ENCODE assay signal across 11 mouse cellular contexts in genomic region chr11:76429556-76429955, GRCm38 (mm10). TPM values are rescaled to one million over a fixed set of nuclear protein-coding genes. Genes with fewer than 3 reads are reported as not detected.
DNase-seq lines count a peak whose midpoint lies in the region; ATAC-seq lines count a peak whose summit lies in the region.
"Had no signal": no experiment of that assay in that cellular context is flagged by ENCODE, and none has a peak within 500 bp of the region (broad histone marks: within the 10 kb centered on the region; RNA-seq: fewer than 3 reads in every experiment).

No protein-coding gene starts in this region.

- peak overlapping the region; percentile 12; the same call in 1 of the 2 replicates for H3K4me2 ChIP-seq in limb, embryonic 13.5 days (replicated peaks)
- H3K4me2 ChIP-seq: liver, embryonic 11.5 days had no signal

- peaks cover 23% of the 10 kb centered on the region for H3K36me3 ChIP-seq in heart, embryonic 10.5 days
- H3K36me3 ChIP-seq in limb, embryonic 13.5 days: peaks cover 32% of the 10 kb centered on the region

- no peak for ATAC-seq in limb, embryonic 13.5 days (ENCODE audit: low FRiP score, low read depth)

- peak overlapping the region; percentile 84 for H3K27ac ChIP-seq in heart, embryonic 10.5 days
- H3K27ac ChIP-seq in limb, embryonic 13.5 days: peak overlapping the region; percentile 94

- no peak for DNase-seq in heart, embryonic 10.5 days (ENCODE audit: low spot score)
- no peak for DNase-seq in heart, adult 11 months
- DNase-seq in right cerebral cortex, adult 18-20 months: peak; percentile 46
- no peak for DNase-seq in right cerebral cortex, postnatal 14 days
- no peak for DNase-seq in thymus, postnatal 14 days
- DNase-seq in lung, postnatal 4 days: no peak
- no peak for DNase-seq in layer of hippocampus, adult 11-12 months (ENCODE audit: low spot score)
- DNase-seq: kidney, postnatal 25 days had no signal

- no peaks in the 10 kb centered on the region for H3K9me3 ChIP-seq in heart, embryonic 10.5 days
- H3K9me3 ChIP-seq in limb, embryonic 13.5 days: no peaks in the 10 kb centered on the region
- H3K9me3 ChIP-seq: megakaryocyte, embryonic 14.5 days had no signal

- H3K27me3 ChIP-seq in heart, embryonic 10.5 days (ENCODE audit: insufficient read depth, poor library complexity, severe bottlenecking): no peaks in the 10 kb centered on the region
- H3K27me3 ChIP-seq in limb, embryonic 13.5 days: no peaks in the 10 kb centered on the region

- H3K4me1 ChIP-seq in heart, embryonic 10.5 days: peaks cover 66% of the 10 kb centered on the region
- H3K4me1 ChIP-seq in limb, embryonic 13.5 days: peaks cover 60% of the 10 kb centered on the region

- no peak overlapping the region for H3K4me3 ChIP-seq in heart, embryonic 10.5 days
- no peak overlapping the region for H3K4me3 ChIP-seq in limb, embryonic 13.5 days
- H3K4me3 ChIP-seq: megakaryocyte, embryonic 14.5 days had no signal

- peak overlapping the region; percentile 55 for H3K9ac ChIP-seq in limb, embryonic 13.5 days

- 43% methylated on average over 7 of the region's 7 CpGs for WGBS in heart, embryonic 10.5 days
- 26% methylated on average over 7 of the region's 7 CpGs for WGBS in limb, embryonic 13.5 days

RNA-seq across cellular contexts. Expression of gene Timm22, which starts 22.8 kb away (rescaled TPM):
- polyA plus RNA-seq in heart, embryonic 10.5 days (2016; fragmentation: Nextera tagmentation; extraction: Ambion mirVana): 120 and 129 TPM in 2 replicates
- polyA plus RNA-seq in limb, embryonic 13.5 days (2015; fragmentation: Nextera tagmentation; extraction: Ambion mirVana): 125 and 126 TPM in 2 replicates

RNA-seq across cellular contexts. Expression of gene Nxn, which starts 30.6 kb away (rescaled TPM):
- 27.9 and 34.5 TPM in 2 replicates for polyA plus RNA-seq in heart, embryonic 10.5 days (2016; fragmentation: Nextera tagmentation; extraction: Ambion mirVana)
- polyA plus RNA-seq in limb, embryonic 13.5 days (2015; fragmentation: Nextera tagmentation; extraction: Ambion mirVana): 55.4 and 57.6 TPM in 2 replicates
